Comparison of ENCODE assay signal across 9 mouse cellular contexts in the genomic region with DNA sequence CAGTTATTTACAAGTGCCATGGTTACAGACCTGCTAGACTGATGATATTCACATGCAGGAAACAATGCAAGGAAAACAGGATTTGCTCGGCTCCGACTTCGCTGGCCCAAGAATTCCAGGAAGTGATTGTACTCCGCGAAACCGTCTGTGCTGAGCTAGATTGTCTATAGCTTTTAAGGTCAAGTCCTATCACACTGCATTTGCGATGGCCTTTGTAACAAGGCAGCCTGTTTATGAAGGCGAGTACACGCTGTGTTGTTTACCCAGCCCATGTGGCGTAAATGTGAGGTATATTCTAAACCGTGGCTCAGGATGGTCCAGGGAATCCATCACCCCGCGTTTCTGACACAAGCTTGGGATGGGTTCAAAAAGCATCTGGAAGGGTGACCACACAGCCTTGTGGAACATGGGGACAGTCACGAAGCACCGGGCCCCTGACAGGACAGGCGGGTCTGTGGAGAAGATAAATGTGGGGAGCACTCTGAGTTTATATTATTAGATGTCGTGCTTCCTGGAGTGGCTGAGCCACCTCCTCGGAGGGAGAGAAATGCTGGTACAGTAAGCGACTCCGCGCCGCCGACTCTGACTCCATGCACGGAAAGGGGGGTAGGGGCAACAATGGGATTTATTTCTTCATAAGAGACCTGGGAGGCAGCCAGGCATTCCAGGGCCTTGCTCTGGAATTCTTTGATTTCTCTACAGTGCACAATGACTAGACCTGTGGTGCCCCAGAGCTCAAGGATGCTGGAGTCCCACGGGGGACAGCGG.
DNase-seq lines count a peak whose midpoint lies in the region; ATAC-seq and TF ChIP-seq lines count a peak whose summit lies in the region.
"Had no signal": no experiment of that assay in that cellular context is flagged by ENCODE, and none has a peak within 500 bp of the region (broad histone marks: within the 10 kb centered on the region; RNA-seq: fewer than 3 reads in every experiment).

No protein-coding gene starts in this region.

- H3K4me1 ChIP-seq in testis, adult 2 months (ENCODE audit: control insufficient read depth, insufficient read depth, low read length): peaks cover 4% of the 10 kb centered on the region
- no peaks in the 10 kb centered on the region for H3K4me1 ChIP-seq in intestine, postnatal 0 days (replicated peaks; ENCODE audit: control insufficient read depth, insufficient read depth, low read length)
- H3K4me1 ChIP-seq in liver, embryonic 14.5 days (replicated peaks; ENCODE audit: control insufficient read depth in 2 of 2, insufficient read depth in 2 of 2, low read length in 1 of 2): no peaks in the 10 kb centered on the region
- H3K4me1 ChIP-seq: forebrain, embryonic 12.5 days had no signal

- no peak for TF ChIP-seq EP300 in liver, embryonic 14.5 days (IDR thresholded peaks at IDR 0.05; ENCODE audit: low read depth)

- no peaks in the 10 kb centered on the region for H3K9me3 ChIP-seq in intestine, postnatal 0 days (ENCODE audit: control insufficient read depth)
- no peaks in the 10 kb centered on the region for H3K9me3 ChIP-seq in liver, embryonic 14.5 days (ENCODE audit: control insufficient read depth, low read length)
- H3K9me3 ChIP-seq: forebrain, embryonic 12.5 days had no signal

- no peak for DNase-seq in testis, postnatal 14 days (ENCODE audit: low spot score)
- DNase-seq in liver, embryonic 14.5 days (ENCODE audit: low read depth in 3 of 3, low spot score in 3 of 3): no peak
- DNase-seq in urinary bladder, postnatal 4 days (ENCODE audit: low spot score in 2 of 2): no peak
- DNase-seq in thymus, postnatal 0 days (ENCODE audit: low spot score): no peak
- DNase-seq in layer of hippocampus, postnatal 25 days (ENCODE audit: extremely low spot score in 1 of 2, low spot score in 1 of 2): no peak
- DNase-seq in spleen, postnatal 36 days (ENCODE audit: low spot score in 2 of 2): no peak

- H3K4me3 ChIP-seq in testis, adult 2 months (ENCODE audit: control insufficient read depth, low read depth, low read length): peak overlapping the region; percentile 44
- H3K4me3 ChIP-seq in intestine, postnatal 0 days (ENCODE audit: low read depth, low read length): no peak overlapping the region
- no peak overlapping the region for H3K4me3 ChIP-seq in liver, embryonic 14.5 days (ENCODE audit: insufficient read depth in 1 of 2, low read depth in 2 of 2, low read length in 2 of 2)
- H3K4me3 ChIP-seq: forebrain, embryonic 12.5 days had no signal

- 43% methylated on average over 26 of the region's 26 CpGs for WGBS in intestine, postnatal 0 days
- 28% methylated on average over 26 of the region's 26 CpGs for whole genome bisulfite sequencing in liver, embryonic 14.5 days (ENCODE audit: insufficient replicate concordance)

- H3K9ac ChIP-seq in intestine, postnatal 0 days (ENCODE audit: low read depth, low read length): no peak overlapping the region
- no peak overlapping the region for H3K9ac ChIP-seq in liver, embryonic 14.5 days (replicated peaks)
- H3K9ac ChIP-seq: forebrain, embryonic 12.5 days had no signal

- H3K36me3 ChIP-seq in testis, adult 2 months (ENCODE audit: control insufficient read depth, insufficient read depth, low read length): no peaks in the 10 kb centered on the region
- no peaks in the 10 kb centered on the region for H3K36me3 ChIP-seq in intestine, postnatal 0 days (ENCODE audit: control insufficient read depth, insufficient read depth)
- no peaks in the 10 kb centered on the region for H3K36me3 ChIP-seq in liver, embryonic 14.5 days (replicated peaks; ENCODE audit: control insufficient read depth, insufficient read depth, low read depth)
- H3K36me3 ChIP-seq: forebrain, embryonic 12.5 days had no signal

- H3K27ac ChIP-seq in testis, adult 2 months (ENCODE audit: control insufficient read depth, insufficient read depth, low read depth, low read length): no peak overlapping the region
- H3K27ac ChIP-seq in intestine, postnatal 0 days (ENCODE audit: low read depth, low read length): peak overlapping the region; percentile 5; the same call in 1 of the 2 replicates
- H3K27ac ChIP-seq in liver, embryonic 14.5 days: no peak overlapping the region
- H3K27ac ChIP-seq: forebrain, embryonic 12.5 days had no signal

- H3K27me3 ChIP-seq in testis, adult 2 months (ENCODE audit: control insufficient read depth, insufficient read depth, low read length): no peaks in the 10 kb centered on the region
- no peaks in the 10 kb centered on the region for H3K27me3 ChIP-seq in intestine, postnatal 0 days (replicated peaks; ENCODE audit: control insufficient read depth, insufficient read depth, low read length)
- no peaks in the 10 kb centered on the region for H3K27me3 ChIP-seq in liver, embryonic 14.5 days (ENCODE audit: control insufficient read depth, insufficient read depth, low read length)
- H3K27me3 ChIP-seq: forebrain, embryonic 12.5 days had no signal

- no peak for TF ChIP-seq POLR2A in testis, adult 2 months (IDR thresholded peaks at IDR 0.05; ENCODE audit: control insufficient read depth, low read depth, low read length)

- peak; percentile 33; the same call in 1 of the 2 replicates for ATAC-seq in intestine, postnatal 0 days
- peak; percentile 47; the same call in 1 of the 2 replicates for ATAC-seq in liver, embryonic 14.5 days (ENCODE audit: insufficient read depth)

- H3K4me2 ChIP-seq in intestine, postnatal 0 days (replicated peaks; ENCODE audit: low read depth): peak overlapping the region; percentile 32; the same call in 1 of the 2 replicates
- no peak overlapping the region for H3K4me2 ChIP-seq in liver, embryonic 14.5 days (ENCODE audit: low read depth)
- H3K4me2 ChIP-seq: forebrain, embryonic 12.5 days had no signal

- no peak for TF ChIP-seq CTCF in testis, adult 2 months (IDR thresholded peaks at IDR 0.05; ENCODE audit: control insufficient read depth, insufficient read depth, insufficient replicate concordance, low read depth, low read length)
- TF ChIP-seq CTCF in intestine, postnatal 0 days (IDR thresholded peaks at IDR 0.05; ENCODE audit: low read depth): no peak
- no peak for TF ChIP-seq CTCF in liver, embryonic 14.5 days (IDR thresholded peaks at IDR 0.05; ENCODE audit: low read depth)
